Mouse (Mus musculus) CD8-positive naive resting alpha-beta T cell, adult 2 months (primary cell): ENCODE measurements at regions not wholly inside any gene's neighbourhood (a gene's known extent, or its start where the extent isn't known, plus 50 kb on each side); places are given as distances from the start of the nearest gene placed in this dataset.
"Not testable (repeated sequence)": the region's sequence is repeated elsewhere in the genome, so short reads cannot be mapped to it uniquely, and the experiment has no call there.

Experiments used
- DNase-seq, 2 experiments: peaks; one replicate each; pipeline ENCODE4 v3.0.0; 2022; ENCODE audit warnings: low read depth in 2 of 2, low spot score in 2 of 2

DNA sequence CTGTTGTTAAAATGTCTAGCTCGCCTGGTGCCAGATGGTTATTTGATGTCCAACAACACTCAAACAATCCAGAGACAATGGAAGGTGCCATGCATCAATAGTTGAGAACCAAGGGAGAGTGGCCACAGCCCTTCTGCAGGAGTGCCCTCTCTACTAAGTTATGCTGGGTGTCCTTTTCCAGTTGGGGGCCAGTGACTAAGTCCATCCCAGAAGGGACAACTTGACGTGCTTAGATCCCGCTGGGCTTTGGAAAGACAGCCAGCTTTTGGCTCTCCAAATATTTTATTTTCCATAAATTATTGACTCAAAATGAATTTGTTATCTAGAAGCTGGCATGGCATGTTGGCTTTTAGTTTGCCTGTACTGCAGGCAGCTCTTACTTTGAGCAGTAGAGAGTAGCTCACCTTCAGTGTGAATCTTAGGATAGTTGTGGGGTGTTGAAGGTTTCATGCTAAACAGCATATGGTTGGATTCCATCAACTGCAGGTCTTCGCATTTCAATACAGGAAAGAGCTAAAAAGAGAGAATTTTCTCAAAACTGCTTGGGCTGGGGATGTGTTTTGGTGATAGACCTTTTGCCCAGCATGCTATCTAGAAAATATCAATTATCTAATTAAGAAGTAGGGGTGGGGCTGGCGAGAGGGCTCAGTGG, 120.8 kb upstream of the Cpsf6 start:
- DNase-seq = no peak

DNA sequence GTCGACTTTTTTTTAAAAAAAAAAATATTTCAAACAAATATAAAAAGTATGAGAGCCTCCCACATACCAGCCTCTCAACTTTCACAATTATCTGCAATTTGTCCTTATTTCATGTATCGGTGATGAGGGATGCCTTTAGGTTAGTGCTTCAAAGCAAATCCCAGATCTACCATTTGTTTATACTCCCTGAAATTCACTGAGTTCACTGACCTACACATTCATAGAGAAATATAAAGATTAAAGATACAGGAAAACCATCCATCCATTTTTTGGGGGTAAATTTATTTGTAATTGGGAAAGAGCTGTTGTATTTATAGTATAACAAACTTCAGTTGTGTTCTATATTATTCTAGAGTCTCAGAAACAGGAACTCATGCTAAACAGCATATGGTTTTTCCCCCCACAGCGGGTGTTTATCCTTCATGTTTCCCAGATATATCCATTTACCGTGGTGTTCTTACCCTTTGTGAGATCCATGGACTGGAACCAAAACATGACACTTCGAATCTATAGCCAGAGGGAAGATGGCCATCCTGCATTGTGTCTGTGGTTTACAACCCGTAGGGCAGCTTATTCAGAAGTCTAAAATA, 120.1 kb upstream of the Cpsf6 start:
- no peak for DNase-seq

DNA sequence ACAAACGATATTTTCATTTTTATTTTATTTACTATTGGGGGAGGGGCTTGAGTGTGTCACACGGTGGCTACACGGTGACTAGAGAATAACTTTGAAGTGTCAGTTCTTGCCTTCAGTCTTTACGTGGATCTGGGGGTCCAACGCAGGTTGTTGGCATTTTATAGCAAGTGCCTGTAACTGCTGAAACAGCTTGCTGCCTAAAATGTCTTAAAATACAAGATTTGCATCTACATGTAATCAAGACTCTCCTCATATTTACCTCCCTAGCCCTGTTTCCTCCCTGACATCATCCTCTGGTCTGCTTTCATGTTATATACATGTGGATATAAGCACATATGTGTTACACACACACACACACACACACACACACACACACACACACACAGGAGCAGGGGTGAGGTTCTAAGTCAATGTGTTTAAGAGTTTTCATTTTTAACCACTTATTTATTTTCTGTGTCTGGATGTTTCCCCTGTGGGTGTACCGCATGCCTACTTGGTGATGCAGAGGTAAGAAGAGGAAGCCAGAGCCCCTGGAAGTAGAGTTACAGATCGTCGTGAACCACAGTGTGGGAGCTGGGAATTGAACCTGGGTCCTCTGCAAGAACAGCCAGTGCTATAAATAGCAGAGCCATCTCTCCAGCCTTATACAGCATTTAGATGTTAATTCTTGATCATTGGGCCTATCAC, 119.5 kb upstream of the Cpsf6 start:
- no peak for DNase-seq

DNA sequence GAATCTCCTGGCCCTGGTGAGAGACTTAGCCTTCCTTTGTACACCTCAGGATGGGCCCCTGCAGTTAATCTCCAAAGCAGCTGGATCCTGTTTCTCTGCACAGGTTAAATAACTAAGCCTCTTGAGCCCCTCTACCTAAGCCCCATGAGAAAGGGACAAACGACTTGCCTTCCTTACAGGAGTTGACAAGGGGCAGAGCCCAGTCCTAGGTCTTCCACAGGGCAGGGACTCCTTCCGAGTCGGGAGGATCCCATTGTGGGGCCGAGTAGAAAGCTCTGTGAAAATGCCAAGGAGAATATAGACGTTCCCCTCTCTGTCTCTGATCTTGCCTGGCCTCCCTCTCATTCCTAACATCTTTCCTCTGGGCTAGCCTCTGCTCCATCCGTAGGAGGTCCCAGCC, 118.7 kb upstream of the Cpsf6 start:
- no peak for DNase-seq

DNA sequence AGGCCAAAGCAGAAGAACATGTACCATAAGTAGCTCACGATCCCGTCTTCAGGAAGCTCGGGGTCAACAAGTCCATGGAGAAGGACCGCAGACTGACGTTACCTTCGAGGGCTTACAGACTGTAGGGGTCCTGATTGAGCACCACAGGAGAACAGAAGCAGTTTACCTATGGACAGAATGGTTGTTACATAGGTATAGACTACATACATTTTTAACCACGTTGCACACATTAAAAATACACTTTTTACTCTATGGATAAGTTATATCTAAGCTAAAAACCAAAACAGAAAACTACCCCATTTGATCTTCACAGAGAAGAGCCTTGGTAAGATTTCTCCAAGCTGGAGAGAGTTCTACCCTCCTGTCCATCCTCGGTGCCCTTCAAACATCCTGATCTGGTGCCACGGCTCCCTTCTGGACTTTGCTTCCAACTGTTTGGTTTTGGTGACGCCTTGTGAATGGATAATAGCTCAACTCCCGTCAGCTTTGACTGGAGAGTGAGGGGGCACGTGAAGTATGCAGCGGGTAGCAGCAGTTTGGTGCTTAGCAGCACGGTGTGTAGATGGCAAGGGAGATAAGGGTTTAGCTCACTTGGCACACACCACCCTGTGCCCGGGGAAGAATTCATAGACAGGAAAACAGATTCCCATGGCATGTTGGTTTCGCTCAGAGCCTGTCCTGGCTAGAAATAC, 117.9 kb upstream of the Cpsf6 start:
- no peak for DNase-seq

DNA sequence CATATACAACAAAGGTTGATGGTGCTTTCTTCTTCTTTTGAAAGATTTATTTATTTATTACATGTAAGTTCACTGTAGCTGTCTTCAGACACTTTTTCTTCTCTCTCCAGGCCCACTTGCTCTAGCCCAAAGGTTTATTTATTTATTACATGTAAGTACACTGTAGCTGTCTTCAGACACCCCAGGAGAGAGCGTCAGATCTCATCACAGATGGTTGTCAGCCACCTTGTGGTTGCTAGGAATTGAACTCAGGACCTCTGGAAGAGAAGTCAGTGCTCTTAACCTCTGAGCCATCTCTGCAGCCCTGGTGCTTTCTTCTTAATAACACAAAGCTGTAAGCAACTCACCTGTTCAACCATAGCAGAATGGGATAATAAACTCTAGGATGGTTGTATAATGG, 117.3 kb upstream of the Cpsf6 start:
- not testable (repeated sequence) for DNase-seq

DNA sequence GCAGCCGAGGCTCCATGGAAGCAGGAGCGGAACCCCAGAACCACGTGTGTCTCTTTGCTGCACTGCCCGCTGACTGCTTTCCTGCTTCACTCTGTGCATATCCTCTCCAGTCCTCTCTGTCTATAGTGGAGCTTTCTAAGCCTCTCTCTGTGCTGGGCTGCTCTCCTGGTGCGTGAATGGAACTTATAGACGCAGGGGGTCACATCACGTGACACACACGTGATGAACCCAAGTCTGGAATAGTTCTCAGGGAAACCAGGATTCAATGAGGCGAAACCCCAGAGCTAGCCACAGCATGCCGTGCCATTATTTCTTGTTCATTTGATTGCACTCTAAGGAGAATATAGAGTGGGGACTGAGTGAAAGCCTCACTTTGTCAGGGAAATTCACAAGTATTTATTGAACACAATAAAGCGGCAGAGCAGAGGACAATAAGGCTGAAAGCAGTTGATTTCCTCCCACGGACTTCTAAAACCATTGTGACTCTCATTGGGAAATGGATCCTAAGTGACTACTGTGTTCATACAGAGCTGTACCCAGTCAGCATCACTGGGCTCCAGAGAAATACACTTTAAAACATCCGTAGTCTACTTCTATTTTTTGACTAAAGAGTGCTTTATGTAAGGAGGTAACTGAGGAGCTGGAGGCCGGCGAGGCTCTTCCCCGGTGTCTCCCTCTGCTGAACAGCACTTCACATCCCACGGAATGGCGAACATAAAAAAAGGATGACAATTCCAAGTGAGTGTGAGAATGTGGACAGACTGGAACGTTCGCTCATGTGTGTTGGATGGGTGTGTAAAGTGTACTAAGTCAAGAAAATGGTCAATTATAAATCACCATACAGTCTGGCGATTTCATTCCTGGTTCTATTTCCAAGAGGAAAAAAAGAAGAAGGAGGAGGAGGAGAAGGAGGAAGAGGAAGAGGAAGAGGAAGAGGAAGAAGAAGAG, 116.5 kb upstream of the Cpsf6 start:
- no peak for DNase-seq

DNA sequence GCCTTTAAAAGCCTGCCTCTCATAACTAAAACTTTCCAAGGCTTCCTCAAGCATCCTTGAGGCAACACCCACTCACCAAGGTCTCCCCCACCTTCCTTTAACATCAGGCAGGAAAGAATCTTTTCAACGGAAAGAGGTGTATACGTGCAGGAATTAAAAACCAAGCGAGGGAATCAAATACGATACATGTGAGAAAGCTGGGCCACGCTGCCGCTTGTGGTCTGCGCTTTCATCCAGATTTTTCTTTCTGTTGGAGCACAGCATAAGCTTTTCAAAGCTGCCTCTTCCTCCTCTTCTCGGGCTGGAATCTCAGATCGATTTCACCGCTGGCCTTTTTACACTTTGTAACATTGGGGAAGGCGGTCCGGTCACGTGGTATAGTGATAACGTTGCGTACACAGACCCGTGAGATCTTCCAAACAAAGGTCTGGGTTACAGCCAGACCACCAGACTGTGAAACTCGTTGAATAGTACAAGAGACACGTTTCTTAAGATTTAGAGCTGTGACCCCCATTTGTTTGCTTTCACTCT, 114.4 kb upstream of the Cpsf6 start:
- no peak for DNase-seq

DNA sequence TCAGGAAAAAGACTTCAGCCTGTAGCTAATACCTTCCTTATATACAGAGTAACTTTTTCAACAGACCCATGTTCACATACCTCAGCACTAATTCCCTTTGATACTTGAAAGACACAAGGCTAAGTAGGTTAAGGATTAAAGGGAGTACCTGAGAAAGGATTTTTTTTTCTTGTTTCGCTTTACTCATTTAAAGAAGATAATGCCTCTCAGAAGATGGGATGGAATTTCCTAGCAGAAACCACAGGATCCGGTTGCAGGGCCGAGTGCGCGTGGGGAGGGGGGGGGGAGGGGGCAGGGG, 114.0 kb upstream of the Cpsf6 start:
- DNase-seq = no peak

DNA sequence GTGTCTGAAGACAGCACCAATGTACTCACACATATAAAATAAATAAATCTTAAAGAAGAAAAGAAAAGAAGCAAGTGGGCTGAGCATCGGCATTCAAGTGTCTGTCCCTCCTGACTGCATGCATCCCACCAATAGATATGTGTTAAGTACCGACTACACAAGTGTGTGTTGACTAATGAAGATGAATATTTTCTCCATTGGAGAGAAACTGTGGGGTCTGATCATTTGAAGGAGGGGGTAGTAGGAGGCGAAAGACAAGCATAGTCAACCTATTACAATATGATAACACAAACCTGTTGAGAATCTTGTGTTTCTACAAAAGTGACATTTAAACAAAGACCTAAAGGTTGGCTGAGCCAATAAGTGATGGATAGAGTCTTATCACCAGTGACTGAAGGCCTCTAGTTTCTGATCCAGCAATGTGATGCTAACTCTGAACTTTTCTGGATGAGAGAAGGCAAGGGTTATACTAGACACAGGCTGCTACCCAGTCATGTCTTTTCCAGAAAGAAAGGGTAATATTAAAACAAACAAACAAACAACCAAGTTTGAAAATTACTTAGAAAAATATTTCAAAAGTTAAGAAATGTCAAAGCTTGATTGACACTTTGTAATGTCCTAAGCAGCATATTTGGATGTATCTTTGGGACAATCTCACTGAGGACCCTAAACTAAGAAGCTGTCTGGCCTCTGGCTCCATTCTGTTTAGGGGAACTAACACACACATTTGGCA, 113.4 kb upstream of the Cpsf6 start:
- no peak for DNase-seq

DNA sequence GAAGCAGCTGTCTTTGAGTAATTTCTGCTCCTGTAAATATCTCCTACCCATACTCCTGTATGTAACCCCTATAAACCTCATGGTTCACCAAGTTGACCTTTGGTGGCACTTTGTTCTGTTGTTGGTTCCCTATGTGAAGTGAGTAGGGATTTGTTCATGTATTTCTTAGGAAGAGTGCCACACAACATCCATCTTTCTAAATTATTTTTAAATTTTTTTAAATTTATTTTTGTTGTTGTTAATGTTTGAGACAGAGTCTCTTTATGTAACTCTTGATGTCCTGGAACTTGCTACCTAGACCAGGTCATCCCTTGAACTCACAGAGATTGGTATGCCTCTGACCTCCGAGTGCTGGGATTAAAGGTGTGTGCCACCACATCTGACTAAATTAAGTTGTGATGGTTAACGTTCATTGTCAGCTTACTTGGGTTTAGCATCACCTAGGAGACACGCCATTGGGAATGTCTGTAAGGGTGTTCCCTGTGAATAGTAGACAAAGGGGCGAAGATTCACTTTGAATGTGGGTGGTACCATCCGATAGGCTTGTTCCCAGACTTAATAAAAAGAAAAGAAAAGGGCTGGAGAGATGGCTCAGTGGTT, 112.7 kb upstream of the Cpsf6 start:
- no peak for DNase-seq

DNA sequence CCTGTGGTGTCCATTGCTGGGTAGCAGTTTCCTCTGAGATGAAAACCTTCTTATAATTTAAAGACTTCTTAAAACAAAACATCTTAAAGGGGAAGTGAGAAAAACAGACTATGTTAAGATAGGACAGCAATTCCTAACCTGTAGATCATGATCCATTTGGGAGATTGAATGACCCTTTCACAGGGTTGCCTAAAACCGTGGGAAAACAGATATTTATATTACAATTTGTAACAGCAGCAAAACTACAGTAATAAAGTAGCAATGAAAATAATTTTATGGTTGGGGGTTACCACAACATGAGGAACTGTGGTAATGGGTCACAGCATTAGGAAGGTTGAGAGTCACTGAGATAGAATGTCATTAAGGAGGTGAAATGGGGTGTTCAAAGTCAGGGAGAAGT, 111.9 kb upstream of the Cpsf6 start:
- DNase-seq = no peak

DNA sequence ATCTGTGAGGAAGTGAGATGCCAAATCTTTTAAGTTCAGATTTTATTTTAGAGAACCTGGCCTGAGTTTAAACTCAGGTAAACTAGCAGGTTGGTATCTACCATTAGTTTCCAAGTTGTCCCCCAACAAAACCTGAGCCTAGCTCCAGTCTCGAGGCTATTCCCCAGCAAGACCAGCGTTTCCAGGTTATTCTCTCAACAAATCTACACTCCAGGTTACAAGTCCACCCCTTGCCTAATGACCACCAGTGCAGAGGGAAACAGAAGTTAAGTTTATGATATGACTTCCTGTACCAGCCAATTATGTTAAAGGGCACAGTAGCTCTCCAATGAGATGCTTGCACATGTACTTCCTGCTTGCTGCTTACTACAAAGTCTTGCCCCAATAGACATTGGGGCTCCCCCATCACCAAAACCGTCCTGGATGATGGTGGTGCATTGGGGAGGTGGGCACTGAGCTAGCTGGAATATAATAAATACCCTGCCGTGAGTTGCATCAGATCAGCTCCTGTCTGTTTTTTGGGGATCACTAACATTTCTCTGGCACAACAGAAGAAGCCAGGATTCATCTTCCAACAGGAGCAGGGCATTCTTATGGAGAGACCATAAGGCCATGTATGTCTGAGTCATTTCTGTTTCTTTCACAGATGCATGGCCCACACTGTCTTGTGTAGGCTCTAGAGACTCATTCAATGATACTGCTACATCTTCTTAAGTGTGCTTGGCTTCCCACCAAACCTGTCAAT, 111.2 kb upstream of the Cpsf6 start:
- no peak for DNase-seq

DNA sequence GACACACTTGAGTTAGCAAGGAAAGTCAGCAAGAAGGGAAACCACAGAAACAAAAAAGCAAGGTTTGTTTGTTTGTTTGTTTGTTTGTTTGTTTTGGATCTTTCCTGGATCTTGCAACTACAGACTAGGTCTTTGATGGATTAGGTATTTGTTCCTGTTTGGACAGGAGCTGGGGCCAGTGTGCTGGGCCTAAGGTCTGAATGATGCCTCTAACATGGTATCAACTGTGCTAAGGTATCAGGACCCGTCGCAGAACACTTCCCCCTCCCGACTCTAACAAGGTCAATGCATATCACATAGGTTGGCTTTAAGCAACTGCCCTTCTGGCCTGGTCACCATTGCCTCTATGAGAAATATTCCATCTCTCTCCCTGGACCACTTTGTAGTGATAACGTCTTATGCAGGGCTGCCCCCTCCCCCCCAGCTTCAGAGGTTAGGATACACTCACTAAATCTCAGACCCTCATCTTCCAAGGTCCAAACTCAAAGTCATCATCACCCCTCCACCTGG, 103.3 kb upstream of the Cpsf6 start:
- no peak for DNase-seq

DNA sequence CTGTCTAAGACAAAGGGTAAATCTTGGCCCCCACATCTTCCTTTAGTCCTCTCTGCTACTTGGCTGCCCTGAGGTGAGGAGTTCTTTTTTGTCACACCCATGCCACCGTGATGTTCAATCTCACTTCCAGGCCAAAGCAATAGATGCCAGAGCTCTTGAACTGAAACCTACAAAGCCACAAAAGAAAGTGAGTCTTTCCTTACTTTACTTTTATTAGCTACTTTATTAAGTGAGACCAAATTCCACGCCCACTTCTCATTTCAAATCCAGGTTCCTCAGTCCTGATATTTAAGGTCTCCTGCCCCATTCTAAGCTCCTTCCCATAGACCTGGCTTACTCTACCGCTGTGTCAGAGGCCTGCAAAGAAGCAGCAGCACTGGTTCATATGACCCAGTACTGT, 102.5 kb upstream of the Cpsf6 start:
- no peak for DNase-seq

DNA sequence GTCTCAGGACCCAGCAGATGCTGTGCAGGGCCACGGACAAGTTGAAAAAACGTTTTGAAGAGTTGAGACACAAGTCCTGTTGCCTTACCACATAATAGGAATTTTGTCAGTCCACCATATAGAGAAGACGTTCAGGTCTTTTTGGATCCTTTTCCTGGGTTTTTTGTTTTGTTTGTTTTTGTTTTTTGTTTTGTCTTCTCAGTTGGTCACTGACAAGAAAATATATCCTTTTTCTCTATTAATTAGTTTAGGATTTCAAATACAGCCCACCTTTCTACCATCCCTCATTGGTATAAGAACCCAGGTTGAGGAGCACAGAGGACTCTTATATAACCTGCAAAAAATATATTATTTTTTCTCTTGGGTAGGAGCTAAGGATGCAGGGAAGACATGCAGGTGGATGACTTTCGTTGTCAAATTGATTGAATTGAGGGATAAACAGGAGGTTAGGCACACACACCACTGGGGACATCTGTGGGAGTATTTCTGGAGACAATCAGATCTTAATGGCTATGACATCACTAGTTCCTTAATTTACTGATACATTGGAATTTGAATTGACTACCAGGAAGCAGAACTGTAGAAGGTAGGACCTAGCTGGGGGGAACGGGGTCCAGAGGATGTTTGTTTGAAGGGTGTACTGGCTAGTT, 101.7 kb upstream of the Cpsf6 start:
- no peak for DNase-seq

DNA sequence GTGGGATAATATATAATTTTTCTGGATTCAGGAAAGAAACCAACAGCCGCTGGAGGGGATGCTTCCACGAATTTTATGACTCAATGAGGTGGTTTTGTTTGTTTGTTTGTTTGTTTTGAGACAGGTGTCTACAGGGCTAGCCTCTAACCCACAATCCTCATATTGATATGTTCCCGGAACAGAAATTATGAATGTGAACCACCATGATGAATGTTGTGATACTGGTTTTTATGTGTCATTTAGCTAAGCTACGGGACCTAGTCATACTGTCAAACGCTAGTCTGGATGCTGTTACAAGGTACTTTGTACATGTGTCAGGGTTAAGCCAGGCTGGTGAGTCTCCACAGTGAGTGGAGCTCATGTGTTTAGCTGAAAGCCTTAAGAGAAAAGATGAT, 100.6 kb upstream of the Cpsf6 start:
- no peak for DNase-seq

DNA sequence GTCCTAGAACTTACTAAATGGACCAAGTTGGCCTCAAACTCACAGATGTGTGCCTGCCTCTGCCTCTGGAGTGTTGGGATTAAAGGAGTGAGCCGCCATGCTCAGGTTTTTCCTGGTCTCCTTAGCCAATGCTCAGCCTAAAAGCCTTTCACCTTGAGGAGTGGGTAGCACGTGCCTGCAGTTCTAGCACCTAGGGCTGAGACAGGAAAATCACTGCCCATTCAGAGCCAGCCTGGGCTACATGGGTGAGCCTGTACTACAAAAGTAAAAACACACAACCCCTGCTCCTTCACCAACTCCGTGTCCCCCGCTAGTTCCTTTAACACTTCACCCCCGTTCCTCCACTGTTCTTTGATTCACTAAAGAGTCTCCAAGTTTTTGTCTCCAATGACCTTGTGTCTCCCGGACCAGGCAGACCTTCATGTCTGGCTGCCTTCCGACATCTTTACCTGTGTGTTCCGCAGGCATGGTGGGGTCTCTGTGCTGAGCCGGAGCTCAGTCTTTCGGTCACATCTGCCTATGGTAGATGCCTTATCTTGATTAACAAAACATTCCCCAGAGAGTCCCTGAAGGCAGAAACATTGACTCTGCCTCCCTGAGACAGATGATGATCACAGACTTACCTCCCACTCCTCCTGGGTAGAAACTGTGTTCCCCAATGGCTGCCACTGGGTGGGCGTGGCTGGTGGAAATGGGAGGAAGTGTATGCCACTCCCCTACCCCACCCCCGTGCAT, 100.1 kb upstream of the Cpsf6 start:
- DNase-seq = no peak
